Mouse (Mus musculus): ENCODE measurements at regions not wholly inside any gene's neighbourhood (a gene's known extent, or its start where the extent isn't known, plus 50 kb on each side); places are given as distances from the start of the nearest gene placed in this dataset.

GRCm38 (mm10) chr9:33766235-33766634 lies 719.5 kb upstream of the Kirrel3 start:
- no peak for DNase-seq (ENCODE audit: low read depth, low spot score)

- no peak for DNase-seq (ENCODE audit: low read depth, low spot score)
Measured at GRCm38 (mm10) chr9:33769811-33770210, 715.9 kb upstream of the Kirrel3 start.

GRCm38 (mm10) chr9:33774178-33774577 lies 711.5 kb upstream of the Kirrel3 start:
- DNase-seq (ENCODE audit: low read depth, low spot score): no peak

- DNase-seq (ENCODE audit: low read depth, low spot score): no peak
Measured at GRCm38 (mm10) chr9:33790617-33791016, 695.1 kb upstream of the Kirrel3 start.

- DNase-seq (ENCODE audit: low read depth, low spot score): no peak
Measured at GRCm38 (mm10) chr9:33800250-33800649, 685.4 kb upstream of the Kirrel3 start.

GRCm38 (mm10) chr9:33800763-33801162 lies 684.9 kb upstream of the Kirrel3 start:
- no peak for DNase-seq (ENCODE audit: low read depth, low spot score)

- no peak for DNase-seq (ENCODE audit: low read depth, low spot score)
Measured at GRCm38 (mm10) chr9:33814739-33815368, 670.8 kb upstream of the Kirrel3 start.

- no peak for DNase-seq (ENCODE audit: low read depth, low spot score)
Measured at GRCm38 (mm10) chr9:33822574-33823394, 662.9 kb upstream of the Kirrel3 start.

- DNase-seq (ENCODE audit: low read depth, low spot score): no peak
Measured at GRCm38 (mm10) chr9:33826116-33826515, 659.6 kb upstream of the Kirrel3 start.

- no peak for DNase-seq (ENCODE audit: low read depth, low spot score)
Measured at GRCm38 (mm10) chr9:33827409-33827808, 658.3 kb upstream of the Kirrel3 start.

- DNase-seq (ENCODE audit: low read depth, low spot score): no peak
Measured at GRCm38 (mm10) chr9:33837666-33838380, 647.9 kb upstream of the Kirrel3 start.

GRCm38 (mm10) chr9:33849623-33850022 lies 636.1 kb upstream of the Kirrel3 start:
- no peak for DNase-seq (ENCODE audit: low read depth, low spot score)

- DNase-seq (ENCODE audit: low read depth, low spot score): peak; percentile 5
Measured at GRCm38 (mm10) chr9:33850024-33850423, 635.7 kb upstream of the Kirrel3 start.

- DNase-seq (ENCODE audit: low read depth, low spot score): no peak
Measured at GRCm38 (mm10) chr9:33850993-33851392, 634.7 kb upstream of the Kirrel3 start.

- DNase-seq (ENCODE audit: low read depth, low spot score): no peak
Measured at GRCm38 (mm10) chr9:33856169-33856568, 629.5 kb upstream of the Kirrel3 start.

GRCm38 (mm10) chr9:33858511-33858910 lies 627.2 kb upstream of the Kirrel3 start:
- DNase-seq (ENCODE audit: low read depth, low spot score): no peak

GRCm38 (mm10) chr9:33868666-33869065 lies 617.0 kb upstream of the Kirrel3 start:
- no peak for DNase-seq (ENCODE audit: low read depth, low spot score)

GRCm38 (mm10) chr9:33887279-33887678 lies 598.4 kb upstream of the Kirrel3 start:
- DNase-seq (ENCODE audit: low read depth, low spot score): no peak

GRCm38 (mm10) chr9:33892001-33892400 lies 593.7 kb upstream of the Kirrel3 start:
- no peak for DNase-seq (ENCODE audit: low read depth, low spot score)

GRCm38 (mm10) chr9:33901313-33902076 lies 584.2 kb upstream of the Kirrel3 start:
- no peak for DNase-seq (ENCODE audit: low read depth, low spot score)

GRCm38 (mm10) chr9:33903991-33904570 lies 581.6 kb upstream of the Kirrel3 start:
- DNase-seq (ENCODE audit: low read depth, low spot score): no peak
